Mouse (Mus musculus) 3134 (cell line): ENCODE results near the gene Gm4450.
A peak's percentile ranks its signal among the peaks of the same experiment; 100 is the strongest.
"Not testable (repeated sequence)": the region's sequence is repeated elsewhere in the genome, so short reads cannot be mapped to it uniquely, and the experiment has no call there.

Experiments used
- DNase-seq: peaks from one replicate; pipeline ENCODE4 v3.0.0-alpha.2; 2011; ENCODE audit warnings: low spot score; ENCODE audit not compliant: insufficient read length; ENCODE audit errors: extremely low read depth

Gm4450 gene

DNA sequence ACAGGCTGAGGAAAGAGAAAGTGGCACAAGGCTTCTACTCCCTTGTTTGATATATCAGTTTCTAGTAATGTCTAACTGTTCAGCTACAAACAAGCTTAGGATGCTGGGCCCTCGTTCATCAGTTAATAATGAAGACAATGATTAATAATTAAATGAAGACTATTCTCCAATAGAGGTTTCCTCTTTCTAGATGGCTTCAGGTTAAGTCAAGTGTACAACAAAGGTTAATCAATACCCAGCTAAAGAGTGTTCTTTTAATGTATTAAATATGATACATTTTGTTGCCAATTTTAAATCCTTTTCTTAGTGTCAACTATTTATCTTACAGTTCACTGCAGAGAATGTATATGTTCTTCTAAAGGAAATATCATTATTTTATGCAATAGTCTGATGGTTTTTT, at the start of gene Gm4450:
Gm4450 (minus strand) TSS at position 101 of the 400 bp plus-strand sequence.
- not testable (repeated sequence) for DNase-seq

DNA sequence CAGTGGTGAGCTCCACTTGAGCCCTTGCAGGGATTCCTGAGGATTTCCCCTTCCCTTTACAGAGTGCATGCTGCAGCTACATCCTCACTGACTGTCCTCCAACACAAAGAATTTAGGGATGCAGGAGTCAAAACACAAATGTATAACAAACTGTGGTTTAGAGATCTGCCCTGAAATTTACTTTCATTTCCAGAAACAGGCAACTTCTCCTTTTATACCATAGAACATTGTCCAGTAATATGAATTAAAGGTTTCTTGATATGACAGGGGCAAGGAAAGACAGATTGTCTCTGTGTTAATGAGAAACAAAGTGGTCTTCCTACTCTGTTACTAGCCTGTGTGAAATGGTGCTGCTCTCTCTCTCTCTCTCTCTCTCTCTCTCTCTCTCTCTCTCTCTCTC, 40.5 kb upstream of the Gm4450 start:
- DNase-seq, result not testable (repeated sequence)

DNA sequence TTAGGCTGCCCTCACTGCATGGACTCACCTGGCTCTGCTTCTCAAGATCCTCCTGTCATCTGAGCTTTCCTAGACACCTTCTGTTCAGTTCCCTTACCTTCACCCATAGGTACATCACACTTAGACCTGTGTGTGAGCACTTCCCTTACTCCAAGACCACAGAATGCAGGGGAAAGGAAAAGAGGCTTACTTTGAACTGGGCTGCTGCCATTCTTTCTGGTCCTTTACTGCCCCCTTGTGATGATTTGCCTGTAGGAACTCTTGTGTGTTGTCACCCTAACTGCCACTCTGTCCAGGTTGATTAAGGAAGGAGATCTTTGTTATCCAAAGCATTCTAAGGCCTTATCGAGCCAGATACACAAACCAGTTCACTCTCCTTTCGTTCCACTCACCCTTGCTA, 39.8 kb upstream of the Gm4450 start:
- not testable (repeated sequence) for DNase-seq

DNA sequence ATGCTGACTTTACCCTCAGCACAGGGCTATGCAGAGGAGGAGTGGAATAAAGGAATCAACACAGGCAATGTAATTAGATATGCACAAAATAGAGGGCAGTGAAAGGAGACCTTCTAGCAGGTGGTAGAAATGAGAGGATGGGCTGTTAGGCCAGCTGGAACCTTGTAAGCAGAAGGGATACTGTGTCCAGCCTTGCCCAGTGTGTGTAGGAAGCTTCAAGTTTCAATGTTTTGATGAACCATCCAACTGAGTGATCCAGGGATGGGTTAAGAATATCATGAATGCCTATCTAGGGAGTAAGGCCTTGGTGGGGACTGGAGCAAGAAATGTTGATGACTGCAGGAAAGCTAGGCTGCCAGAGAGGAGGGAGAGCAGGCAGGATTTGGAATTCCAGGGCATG, 38.1 kb upstream of the Gm4450 start:
- DNase-seq, result not testable (repeated sequence)

DNA sequence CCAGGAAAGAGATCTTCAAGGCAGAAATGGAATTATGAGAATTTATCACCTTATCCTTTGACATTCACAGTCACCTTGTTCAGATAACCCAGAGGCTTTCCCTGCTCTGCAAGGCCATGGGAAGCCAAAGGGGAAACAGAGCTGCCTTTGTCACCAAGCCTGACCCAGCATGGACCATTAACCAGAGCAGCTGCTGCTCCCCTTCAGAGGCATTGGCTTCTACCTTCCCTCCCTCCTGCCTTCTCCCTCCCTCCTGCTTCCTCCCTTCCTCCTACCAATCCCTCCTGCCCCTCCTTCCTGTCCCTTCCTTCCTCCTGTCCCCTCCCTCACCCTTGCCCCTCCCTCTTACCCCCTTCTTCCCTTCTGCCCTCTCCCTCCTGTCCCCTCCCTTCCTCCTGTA, 37.3 kb upstream of the Gm4450 start:
- not testable (repeated sequence) for DNase-seq

DNA sequence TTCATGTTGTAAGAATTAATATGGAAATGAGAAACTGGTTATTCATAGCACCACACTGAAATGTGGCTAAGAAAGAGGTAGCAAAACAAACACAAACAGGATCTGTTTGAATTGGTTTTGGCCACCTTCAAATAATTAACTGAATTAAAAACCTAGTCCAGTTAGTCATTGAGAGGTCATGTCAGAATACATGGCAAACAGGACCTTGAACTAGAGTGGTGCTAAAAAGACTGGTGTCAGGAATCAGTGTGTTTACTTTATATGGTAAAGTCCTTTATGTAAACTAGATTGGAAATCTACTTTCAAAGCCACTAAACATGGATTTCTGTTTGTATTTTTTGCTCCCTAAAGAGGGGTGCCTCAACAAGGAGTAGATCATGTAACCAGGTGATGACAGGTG, 14.6 kb upstream of the Gm4450 start:
- DNase-seq, result not testable (repeated sequence)

DNA sequence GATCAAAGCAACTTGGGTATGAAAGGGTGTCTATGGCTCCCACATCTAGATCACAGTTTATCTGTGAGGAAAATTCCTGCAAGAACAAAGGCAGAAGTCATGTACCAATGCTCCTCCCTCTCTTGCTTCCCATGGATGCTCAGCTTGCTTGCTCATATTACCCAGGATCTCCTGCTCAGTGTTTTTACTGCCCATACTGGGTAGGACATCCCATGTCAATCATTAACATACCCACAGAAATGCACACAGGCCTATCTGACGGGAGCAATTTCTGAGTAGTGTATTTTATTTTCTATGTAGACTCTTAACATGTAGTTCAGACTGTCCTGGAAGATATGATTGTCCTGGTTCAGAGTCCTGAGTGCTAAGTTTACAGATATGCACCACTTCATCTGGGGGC, 14.1 kb upstream of the Gm4450 start:
- DNase-seq, result not testable (repeated sequence)

DNA sequence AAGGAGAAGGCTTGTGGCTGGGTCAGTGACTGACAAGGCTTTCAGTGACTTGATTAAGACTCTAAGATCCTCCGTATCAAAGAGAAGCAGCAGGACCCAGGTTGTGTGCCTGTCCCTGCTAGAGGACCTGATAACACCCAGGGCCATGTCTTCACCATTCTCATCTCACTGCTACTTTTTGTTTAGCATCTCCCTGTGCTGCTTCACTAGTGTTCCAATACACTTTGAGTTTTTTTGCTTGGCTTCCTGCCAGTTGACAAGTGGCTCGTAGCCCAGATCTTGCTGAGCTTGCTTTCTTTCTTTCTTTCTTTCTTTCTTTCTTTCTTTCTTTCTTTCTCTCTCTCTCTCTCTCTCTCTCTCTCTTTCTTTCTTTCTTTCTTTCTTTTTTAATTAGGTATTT, 12.4 kb upstream of the Gm4450 start:
- not testable (repeated sequence) for DNase-seq

DNA sequence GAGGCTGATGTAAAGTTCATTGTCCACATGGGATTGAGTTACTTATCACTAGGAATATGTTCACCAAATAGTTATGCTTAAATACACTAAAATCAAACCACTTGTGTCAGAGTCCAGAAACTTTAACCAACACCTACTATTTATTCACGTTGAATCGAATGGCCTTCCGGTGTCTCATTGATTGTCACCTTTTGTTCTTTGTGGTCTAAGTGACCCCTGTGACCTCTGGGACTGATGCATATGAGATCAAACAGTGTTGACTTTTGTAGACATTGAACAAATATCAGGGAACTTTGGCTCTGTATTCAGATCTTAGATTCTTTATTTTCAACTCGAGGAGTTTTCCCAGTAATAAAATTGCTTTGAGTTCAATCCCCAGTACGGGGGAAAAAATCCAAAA, 3.1 kb downstream of the Gm4450 start:
- not testable (repeated sequence) for DNase-seq

DNA sequence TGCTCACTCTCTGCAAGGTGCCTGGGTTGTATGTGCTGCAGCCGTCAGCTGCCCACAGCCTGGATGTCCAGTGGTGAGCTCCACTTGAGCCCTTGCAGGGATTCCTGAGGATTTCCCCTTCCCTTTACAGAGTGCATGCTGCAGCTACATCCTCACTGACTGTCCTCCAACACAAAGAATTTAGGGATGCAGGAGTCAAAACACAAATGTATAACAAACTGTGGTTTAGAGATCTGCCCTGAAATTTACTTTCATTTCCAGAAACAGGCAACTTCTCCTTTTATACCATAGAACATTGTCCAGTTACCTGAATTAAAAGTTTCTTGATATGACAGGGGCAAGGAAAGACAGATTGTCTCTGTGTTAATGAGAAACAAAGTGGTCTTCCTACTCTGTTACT, 13.0 kb downstream of the Gm4450 start:
- not testable (repeated sequence) for DNase-seq

DNA sequence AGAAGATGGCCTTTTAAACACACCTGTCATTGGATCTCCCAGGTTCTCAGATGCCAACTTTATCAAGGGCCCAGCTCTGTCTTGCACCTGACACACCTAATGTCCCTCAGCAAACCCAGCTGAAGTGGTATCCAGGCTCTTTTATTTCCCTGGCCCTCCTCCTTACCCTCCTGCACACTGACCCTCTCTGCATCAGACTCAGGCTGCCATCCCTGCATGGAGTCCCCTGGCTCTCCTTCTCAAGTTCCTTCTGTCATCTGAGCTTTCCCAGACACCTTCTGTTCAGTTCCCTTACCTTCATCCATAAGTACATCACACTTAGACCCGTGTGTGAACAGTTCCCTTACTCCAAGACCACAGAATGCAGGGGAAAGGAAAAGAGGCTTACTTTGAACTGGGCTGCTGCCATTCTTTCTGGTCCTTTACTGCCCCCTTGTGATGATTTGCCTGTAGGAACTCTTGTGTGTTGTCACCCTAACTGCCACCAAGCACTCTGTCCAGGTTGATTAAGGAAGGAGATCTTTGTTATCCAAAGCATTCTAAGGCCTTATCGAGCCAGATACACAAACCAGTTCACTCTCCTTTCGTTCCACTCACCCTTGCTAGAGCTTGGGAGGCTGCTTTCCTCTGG, 13.7 kb downstream of the Gm4450 start:
- DNase-seq, result not testable (repeated sequence)

DNA sequence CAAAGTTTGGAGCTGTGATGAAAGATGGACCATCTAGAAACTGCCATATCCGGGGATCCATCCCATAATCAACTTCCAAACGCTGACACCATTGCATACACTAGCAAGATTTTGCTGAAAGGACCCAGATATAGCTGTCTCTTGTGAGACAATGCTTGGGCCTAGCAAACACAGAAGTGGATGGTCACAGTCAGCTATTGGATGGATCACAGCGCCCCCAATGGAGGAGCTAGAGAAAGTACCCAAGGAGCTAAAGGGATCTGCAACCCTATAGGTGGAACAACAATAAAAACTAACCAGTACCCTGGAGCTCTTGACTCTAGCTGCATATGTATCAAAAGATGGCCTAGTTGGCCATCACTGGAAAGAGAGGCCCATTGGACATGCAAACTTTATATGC, 14.7 kb downstream of the Gm4450 start:
- DNase-seq, result not testable (repeated sequence)

DNA sequence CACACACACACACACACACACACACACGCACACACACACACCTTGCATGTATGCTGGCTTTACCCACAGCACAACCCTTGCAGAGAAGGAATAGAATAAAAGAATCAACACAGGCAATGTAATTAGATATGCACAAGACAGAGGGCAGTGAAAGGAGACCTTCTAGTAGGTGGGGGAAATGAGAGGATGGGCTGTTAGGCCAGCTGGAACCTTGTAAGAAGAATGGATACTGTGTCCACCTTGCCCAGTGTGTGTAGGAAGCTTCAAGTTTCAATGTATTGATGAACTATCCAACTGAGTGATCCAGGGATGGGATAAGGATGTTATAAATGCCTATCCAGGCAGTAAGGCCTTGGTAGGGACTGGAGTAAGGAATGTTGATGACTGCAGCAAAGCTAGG, 21.9 kb downstream of the Gm4450 start:
- DNase-seq, result no peak

DNA sequence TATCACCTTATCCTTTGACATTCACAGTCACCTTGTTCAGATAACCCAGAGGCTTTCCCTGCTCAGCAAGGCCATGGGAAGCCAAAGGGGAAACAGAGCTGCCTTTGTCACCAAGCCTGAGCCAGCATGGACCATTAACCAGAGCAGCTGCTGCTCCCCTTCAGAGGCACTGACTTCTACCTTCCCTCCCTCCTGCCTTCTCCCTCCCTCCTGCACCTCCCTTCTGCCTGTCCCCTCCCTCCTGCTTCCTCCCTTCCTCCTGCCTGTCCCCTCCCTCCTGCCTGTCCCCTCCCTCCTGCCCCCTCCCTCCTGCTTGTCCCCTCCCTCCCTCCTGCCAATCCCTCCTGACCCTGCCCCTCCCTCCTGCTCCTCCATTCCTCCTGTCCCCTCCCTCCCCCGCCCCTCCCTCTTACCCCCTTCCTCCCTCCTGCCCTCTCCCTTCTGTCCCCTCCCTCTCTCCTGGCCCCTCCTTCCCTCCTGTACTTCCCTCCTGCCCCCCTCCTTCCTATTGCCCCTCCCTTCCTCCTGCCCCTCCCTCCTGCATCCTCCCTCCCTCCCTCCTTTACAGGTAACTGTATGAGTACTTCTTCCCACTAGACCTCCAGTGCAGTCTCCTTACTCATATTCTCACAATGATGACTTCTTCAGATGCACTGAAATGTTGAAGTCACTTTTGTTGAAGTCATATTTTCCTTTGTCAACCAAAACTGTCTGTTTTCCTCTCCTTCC, 22.7 kb downstream of the Gm4450 start:
- DNase-seq, result no peak

DNA sequence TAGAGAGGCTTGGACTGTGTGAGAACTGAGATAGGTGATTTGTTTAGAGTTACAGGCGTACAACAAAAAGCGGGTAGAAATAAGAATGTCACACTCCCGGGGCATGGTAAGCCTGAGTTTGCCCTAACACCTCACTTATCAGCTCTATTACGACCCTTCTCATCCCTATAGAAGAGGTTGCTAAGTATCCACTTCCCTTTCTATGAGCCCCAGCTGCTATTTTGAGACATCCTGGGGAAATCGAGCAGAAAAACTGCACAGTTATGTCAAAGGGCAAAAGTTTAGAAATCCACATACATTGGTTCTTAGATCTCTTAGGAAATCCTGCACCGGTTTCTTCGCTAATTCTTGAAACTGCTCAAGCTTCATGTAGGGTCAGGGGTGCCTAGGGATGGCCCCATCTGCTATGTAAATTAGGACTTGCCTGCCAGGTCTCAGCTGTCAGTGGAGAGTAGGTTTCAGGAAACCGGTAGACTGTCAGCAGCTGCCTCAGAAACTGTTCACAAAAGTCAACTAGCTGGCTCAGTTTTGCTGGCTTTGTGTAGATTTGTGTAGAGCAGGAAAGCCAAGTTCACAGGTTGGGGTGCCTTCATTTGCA, 27.9 kb downstream of the Gm4450 start:
- DNase-seq, result no peak

DNA sequence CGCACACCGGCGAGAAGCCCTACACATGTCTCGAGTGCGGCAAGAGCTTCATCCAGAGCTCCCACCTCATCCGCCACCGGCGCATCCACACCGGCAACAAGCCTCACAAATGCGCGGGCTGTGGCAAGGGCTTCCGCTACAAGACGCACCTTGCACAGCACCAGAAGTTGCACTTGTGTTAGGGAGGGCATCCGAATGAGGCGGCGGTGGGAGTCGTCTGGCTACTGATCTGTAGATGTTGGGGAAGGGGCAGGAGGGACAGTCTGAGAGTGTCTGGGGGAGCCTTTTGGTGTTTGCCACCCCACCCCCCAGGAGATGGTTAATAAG, 28.5 kb downstream of the Gm4450 start:
- no peak for DNase-seq

DNA sequence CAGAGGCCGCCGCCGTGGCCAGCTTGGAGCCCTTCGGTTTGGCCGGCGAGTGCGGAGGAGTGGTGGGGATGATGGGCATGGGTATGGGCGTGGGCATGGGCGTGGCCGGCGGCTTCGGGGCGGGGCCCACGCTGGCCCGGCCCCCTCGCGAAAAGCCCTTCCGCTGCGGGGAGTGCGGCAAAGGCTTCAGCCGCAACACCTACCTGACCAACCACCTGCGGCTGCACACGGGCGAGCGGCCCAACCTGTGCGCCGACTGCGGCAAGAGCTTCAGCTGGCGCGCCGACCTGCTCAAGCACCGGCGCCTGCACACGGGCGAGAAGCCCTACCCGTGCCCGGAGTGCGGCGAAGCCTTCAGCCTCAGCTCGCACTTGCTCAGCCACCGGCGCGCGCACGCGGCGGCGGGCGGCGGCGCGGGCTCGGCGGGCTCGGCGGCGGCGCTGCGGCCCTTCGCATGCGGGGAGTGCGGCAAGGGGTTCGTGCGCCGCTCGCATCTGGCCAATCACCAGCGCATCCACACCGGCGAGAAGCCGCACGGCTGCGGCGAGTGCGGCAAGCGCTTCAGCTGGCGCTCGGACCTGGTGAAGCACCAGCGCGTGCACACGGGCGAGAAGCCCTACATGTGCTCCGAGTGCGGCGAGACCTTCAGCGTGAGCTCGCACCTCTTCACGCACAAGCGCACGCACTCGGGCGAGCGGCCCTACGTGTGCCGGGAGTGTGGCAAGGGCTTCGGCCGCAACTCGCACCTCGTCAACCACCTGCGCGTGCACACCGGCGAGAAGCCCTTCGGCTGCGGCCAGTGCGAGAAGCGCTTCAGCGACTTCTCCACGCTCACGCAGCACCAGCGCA, 29.1 kb downstream of the Gm4450 start:
- peak; percentile 42 for DNase-seq

DNA sequence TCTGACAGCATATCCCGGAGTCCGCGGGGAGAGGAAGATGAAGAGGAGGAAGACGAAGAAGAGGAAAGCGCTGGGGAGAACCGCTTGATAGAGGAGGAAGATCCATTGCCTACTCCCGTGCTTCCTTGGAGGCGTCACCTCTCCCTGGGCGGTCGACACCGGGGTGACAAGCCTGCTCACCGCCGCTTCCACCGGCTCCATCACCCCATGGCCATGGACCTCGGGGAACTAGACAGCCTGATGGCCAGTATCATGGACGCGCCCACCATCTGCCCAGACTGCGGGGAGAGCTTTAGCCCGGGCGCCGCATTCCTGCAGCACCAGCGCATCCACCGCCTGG, 29.7 kb downstream of the Gm4450 start:
- no peak for DNase-seq

DNA sequence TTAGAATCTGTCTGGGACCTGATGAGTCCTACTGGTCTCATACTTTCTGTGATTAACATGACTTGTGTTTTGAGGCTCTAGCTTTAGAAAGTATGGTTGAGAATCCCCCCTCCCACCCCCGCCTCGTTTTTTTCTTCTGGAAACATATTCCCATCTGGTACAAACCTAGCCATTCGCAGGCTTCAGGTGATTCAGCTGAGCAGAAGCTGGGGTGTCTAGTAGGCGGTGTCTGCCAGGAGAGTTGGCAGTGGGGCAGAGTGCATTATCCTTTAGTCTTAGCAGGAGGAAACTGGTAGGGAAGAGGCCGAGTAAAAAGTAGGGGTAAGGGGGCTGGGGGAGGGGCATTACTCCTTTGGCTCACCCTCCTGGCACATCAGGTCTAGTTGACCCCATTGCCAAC, 30.2 kb downstream of the Gm4450 start:
- DNase-seq, result no peak

DNA sequence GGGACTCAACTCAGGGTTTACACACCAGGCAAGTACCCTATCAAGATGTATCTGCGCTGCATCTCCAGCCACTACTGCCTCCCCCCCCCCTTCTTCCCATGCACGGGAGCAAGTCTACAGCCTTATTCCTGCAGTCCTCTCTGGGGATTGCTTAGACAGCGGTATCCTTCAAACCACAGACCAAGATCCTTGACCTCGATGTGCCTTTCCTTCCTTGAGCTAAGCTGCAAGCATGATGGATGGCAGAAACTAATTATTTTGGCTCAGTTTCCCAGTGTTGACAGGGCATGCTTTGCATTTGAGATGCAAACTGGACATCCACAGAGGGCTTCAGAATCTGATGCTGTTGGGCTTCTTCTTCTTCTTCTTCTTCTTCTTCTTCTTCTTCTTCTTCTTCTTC, 34.0 kb downstream of the Gm4450 start:
- no peak for DNase-seq

DNA sequence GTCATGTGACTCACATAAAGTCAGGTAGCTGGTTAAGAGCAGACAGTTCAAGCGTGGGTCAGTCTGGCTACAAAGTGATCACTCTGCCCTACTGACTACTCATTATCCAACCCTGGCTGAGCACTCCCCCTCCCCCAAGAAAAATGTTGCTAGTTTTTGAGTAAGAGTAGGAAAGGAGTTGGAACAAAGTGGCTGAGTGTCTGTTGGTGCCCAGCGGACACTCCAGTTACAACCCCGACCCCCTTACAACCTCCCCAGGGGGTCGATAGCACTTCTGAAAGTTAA, 37.2 kb downstream of the Gm4450 start:
- DNase-seq, result no peak
